Mouse (Mus musculus): Measurements from ENCODE around the gene Gm5148.

Gm5148 gene

GRCm38 (mm10) chr3:37687158-37687980 is 36.9 kb downstream of the Gm5148 start:
- peak; percentile 28 to 32 for DNase-seq

DNA sequence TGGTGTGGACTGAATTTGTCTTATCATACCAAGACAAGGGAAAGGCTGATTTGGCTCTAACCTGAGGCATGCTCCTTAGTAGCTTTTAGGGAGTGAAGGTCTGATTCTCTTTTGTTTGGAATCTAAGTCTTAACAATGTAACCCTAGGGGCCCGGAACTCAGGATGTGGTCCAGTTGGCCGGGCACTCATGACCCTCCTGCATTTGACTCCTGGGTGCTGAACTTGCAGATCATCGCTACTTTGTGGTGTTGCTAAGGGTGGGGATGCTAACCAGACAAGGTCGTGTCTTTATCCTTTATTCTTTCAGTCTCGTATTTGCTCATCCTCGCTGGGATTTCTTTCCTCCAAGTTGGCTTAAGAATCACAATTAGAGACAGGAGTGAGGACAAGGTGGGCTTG is 37.5 kb downstream of the Gm5148 start:
- no peak for DNase-seq

GRCm38 (mm10) chr3:37686219-37686618 is 38.1 kb downstream of the Gm5148 start:
- no peak for DNase-seq

DNA sequence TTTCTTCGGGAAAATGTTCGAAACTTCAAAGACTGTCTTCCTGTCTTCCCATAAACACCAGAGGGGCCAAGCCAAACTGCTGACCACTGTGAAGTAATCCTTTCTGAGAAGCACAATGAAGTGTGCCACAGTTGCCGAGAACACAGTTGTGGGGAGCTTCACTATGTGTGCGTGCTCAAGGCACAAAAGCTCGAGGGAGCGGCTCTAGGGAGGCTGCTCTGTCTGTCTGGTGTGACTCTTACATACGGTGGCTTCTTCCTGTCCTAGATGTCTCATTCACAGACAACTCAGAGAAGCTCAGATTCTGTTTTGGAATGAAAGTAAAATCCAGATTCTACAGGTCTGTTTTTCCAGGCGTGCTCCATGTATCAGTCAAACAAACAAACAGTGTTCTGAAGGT is 48.0 kb downstream of the Gm5148 start:
- DNase-seq = no peak

DNA sequence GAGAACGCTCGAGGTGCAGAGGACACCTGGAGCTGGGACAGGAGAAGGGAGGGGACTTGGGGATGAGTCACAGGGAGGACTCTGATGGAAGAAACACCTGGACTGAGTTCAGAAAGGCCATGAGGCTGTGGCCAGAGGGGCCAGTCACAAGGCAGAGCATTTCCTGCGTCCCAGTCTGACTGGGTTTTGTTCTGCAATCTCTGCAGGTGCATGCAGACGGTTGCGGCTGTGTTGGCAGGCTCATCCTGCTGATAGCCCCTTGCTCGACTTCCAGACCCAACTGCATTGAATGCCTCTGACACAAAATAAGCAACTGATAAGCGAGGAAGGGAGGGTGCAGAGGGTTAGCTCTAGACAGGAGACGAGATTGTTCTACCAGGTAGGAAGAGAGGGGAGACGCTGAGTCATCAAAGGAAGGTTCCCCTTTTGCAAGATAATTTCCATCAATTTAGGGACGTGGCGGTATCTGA is 49.2 kb downstream of the Gm5148 start:
- DNase-seq = peak; percentile 7 to 24

- no peak for DNase-seq
Observed at GRCm38 (mm10) chr3:37673513-37674261, 50.6 kb downstream of the Gm5148 start.

DNA sequence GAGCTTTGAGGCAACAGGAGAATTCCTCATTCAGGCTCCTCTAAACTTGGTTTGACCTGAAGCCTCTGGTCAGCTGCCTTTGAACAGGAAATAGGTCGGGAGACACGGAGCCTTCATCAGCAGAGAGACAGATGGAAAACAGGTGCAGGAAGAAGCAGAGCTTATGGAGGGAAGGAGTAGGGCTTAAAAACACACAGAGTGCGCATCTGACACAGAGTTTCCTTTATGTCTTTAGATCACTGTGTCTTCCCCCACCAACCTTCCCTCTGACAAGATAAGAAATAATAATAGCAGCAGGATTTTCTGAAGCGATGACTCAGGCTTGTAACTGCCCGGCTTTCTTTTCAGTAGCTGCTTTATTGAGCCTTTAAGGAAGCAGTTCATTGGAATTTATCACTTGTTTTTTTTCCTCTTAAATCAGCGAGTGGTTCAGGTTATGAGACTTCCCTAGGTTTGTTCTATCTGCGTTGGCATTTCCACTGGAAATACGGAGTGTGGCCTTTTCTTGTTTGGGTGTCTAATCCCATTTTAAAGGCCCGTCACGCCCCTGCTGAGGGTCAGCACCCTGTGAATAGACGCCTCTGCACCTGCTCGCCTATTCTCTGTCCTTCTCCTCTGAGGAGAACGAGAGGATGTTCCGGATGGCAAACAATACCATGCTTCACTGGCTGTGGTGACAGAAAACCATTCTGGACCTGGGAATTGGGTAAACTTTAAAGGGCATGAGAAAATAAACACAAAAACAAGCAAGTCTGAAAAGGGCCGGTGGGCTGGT is 51.8 kb downstream of the Gm5148 start:
- no peak for DNase-seq

- no peak for DNase-seq
Observed at GRCm38 (mm10) chr3:37669100-37669499, 55.2 kb downstream of the Gm5148 start.

- no peak for DNase-seq
Observed at GRCm38 (mm10) chr3:37668652-37669051, 55.6 kb downstream of the Gm5148 start.

DNA sequence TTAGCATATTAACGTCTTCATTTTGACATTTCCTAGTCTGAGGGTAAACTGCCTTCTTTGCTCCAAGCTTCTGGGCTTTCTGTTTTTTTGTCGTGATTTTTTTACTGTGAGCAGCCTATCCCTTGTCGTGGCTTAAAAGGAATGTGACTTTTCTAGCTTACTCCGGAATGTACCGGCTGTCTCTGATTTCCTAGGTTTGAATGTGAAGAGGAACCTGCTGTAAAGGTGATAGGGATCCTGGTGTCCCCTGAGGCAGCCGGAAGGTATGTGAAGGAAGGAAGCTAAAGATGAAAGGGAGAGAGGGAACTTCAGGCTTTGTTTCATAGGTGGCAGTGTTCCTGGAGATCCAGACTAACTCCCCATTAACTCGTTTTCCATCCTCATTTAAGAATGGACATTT is 56.6 kb downstream of the Gm5148 start:
- no peak for DNase-seq

DNA sequence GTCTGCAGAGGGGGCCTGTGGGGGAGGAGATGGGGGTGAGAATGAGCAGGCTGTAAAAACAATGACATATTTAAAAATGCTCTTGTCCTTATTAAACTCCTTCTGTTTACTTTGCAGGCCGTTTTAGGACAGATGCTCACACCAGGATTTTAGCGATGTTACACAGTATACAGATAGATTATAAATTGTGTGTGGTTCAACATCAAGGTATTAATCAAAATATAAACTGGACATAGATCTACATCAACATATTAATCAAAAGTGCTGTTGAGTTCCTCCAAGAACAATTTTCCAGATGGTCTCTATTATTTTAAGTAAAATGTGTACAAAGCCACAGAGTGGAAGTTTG is 57.2 kb downstream of the Gm5148 start:
- no peak for DNase-seq

DNA sequence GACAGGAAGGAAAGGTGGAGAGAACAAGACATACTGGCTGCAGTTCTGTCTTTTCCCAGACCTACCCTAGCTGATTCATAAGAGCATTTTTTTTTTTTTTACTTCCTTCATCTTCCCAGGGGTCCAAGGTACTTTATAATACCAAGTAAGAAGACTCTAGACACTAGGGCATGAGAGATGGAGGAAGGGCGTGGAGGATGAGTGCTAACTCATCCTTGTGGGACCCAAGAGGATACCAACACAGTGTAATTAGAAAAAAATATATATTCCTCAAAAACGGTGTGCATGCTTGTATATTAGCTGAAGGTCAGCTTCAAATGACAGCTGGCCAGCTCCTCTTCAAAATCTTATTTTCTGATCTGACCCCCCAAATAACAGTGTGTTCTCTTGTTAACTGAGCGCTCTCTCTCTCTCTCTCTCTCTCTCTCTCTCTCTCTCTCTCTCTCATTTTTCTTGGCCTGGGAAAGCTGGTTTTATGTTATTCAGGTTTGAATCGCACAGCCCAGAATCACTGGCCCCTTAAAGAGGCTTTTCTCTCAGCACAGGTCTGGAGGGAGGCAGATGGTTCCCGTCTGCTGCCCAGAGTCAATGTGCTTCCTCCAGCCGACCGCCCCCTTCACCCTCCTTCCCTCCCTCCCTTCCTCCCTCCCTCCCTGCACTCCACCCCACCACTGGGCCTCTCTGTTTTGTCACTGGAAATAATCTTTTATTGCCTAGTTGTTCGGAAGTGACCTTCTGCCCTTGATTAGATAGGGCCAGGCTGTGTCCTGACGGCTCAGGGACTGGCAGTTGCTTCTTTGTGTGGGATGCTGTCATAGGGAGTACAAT is 57.8 kb downstream of the Gm5148 start:
- no peak for DNase-seq

Data from thymus, postnatal 36 days (tissue).